Mouse (Mus musculus) kidney, adult 2 months (tissue): ENCODE measurements at regions not wholly inside any gene's neighbourhood (a gene's known extent, or its start where the extent isn't known, plus 50 kb on each side); places are given as distances from the start of the nearest gene placed in this dataset.

Experiments used
- CTCF ChIP-seq: fragments of 200-500 bp; conservative IDR thresholded peaks from 2 replicates; pipeline ENCODE4 v1.5.1; 2011; ENCODE audit warnings: low read depth, mild to moderate bottlenecking, control low read depth, low read length, moderate library complexity, mixed read lengths; ENCODE audit not compliant: insufficient read depth, insufficient read length
- POLR2A ChIP-seq: fragments of 200-500 bp; IDR thresholded peaks from one replicate; pipeline ENCODE4 v1.6.1; 2011; ENCODE audit warnings: low read depth, low read length, control low read depth

DNA sequence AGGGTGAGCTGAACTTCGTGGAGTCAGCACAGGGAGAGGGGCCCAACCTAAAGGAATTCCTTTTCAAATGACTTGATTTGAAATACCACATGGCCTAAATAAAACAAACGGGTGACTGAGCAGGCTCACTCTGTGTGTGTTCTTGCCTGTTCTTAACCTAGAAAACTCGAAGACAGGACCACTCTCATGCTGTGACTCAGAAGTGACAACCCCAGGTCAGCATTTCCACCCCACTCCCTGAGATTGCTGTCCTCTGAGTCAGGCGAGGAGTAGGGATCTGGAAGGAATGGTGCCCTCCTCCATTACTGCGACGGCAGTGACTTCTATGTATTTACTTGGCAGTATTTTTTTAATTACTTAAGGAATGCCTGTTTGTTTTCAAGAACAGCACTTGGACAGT is 155.8 kb upstream of the Rpl34 start:
- no peak for TF ChIP-seq CTCF
- TF ChIP-seq POLR2A: no peak
